Mouse (Mus musculus): Measurements from ENCODE around the gene Crybg2.

DNA sequence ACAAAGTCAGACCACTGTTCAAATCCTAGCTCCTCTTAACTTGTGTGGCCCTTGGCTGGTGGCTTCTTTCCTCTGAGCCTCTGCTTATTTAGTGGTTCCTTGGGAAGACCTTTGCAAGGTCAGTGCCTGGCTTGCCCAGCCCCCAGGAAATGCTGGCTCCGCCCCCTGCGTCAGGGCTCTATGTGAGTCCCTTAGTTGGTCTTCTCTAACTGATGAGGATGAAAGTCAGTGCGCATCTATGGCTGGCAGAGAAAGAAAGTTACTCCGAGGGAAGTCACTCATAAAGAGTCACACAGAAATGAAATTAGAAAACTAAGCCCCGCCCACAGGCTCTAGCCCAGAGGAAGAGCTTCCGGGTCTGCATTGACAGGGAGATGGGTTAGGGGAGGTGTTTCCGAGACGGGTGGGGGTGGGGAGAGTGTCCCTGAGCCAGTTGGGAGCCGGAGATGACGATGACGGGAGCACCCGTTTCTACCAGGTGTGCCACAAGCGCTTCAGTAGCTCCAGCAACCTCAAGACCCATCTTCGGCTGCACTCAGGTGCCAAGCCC, 2.4 kb upstream of the Crybg2 start:
- no peak for TF ChIP-seq CTCF (IDR thresholded peaks at IDR 0.05; ENCODE audit: low read depth)
- no peak for TF ChIP-seq EP300 (IDR thresholded peaks at IDR 0.05; ENCODE audit: low read depth)
